Mouse (Mus musculus) lung, adult 2 months (tissue): ENCODE data around the gene Tacc2.

ENCODE experiments used
- CTCF ChIP-seq: fragments of 200-500 bp; IDR thresholded peaks from 2 replicates; pipeline ENCODE4 v1.5.1; 2011; ENCODE audit warnings: mild to moderate bottlenecking, low read length, control low read depth; ENCODE audit not compliant: insufficient read depth
- POLR2A ChIP-seq: fragments of 200-500 bp; IDR thresholded peaks from 2 replicates; pipeline ENCODE4 v1.6.1; 2011; ENCODE audit warnings: low read depth, mild to moderate bottlenecking, control low read depth, low read length, borderline replicate concordance; ENCODE audit errors: extremely low read depth

GRCm38 (mm10) chr7:130543181-130543580 lies 34.1 kb upstream of the Tacc2 start:
- TF ChIP-seq CTCF: no peak
- no peak for TF ChIP-seq POLR2A
